Mouse (Mus musculus): Measurements from ENCODE around the gene Tmem160.

- TF ChIP-seq CTCF (IDR thresholded peaks at IDR 0.05; ENCODE audit: low read depth): no peak
- TF ChIP-seq EP300 (IDR thresholded peaks at IDR 0.05; ENCODE audit: low read depth): no peak
Measured at GRCm38 (mm10) chr7:16492211-16492610, 39.6 kb downstream of the Tmem160 start.

Measured in liver, postnatal 0 days (tissue).